Mouse (Mus musculus) liver, embryonic 11.5 days (tissue): ENCODE results near the gene Ttc39b. TPM values are rescaled to one million over a fixed set of nuclear protein-coding genes. Genes with fewer than 3 reads are reported as not detected.
A peak's percentile ranks its signal among the peaks of the same experiment; 100 is the strongest.

Source experiments
- ATAC-seq: fragments of 200-750 bp; cut with Nextera tagmentation; replicated peaks from 2 replicates; pipeline ENCODE4 v1.8.0; 2017; ENCODE audit warnings: moderate number of reproducible peaks, mild to moderate bottlenecking, moderate TSS enrichment, moderate library complexity; ENCODE audit not compliant: low FRiP score
- DNase-seq: peaks from one replicate; pipeline ENCODE4 v3.0.0-alpha.2; 2017; ENCODE audit warnings: low spot score
- H3K27ac ChIP-seq: fragments of 300-500 bp; sonication (generic); 2 replicates; pipeline ENCODE4 v1.5.1; 2014; ENCODE audit warnings: mild to moderate bottlenecking, low read depth, low read length, control low read depth
- H3K27me3 ChIP-seq: fragments of 300-500 bp; sonication (generic); replicated peaks from 2 replicates; pipeline ENCODE4 v1.6.1; 2014; ENCODE audit warnings: low read length, mixed read lengths; ENCODE audit not compliant: control insufficient read depth, insufficient read depth
- H3K36me3 ChIP-seq: fragments of 300-500 bp; sonication (generic); 2 replicates; pipeline ENCODE4 v1.6.1; 2014; ENCODE audit warnings: mild to moderate bottlenecking, low read length, moderate library complexity, mixed read lengths; ENCODE audit not compliant: control insufficient read depth, insufficient read depth
- H3K4me1 ChIP-seq: fragments of 300-500 bp; sonication (generic); replicated peaks from 2 replicates; pipeline ENCODE4 v1.6.1; 2014; ENCODE audit warnings: low read length, mixed read lengths; ENCODE audit not compliant: control insufficient read depth, insufficient read depth
- H3K4me2 ChIP-seq: fragments of 300-500 bp; sonication (generic); 2 replicates; pipeline ENCODE4 v1.6.1; 2014; ENCODE audit warnings: mild to moderate bottlenecking, control low read depth, moderate library complexity
- H3K4me3 ChIP-seq: fragments of 300-500 bp; sonication (generic); 2 replicates; pipeline ENCODE4 v1.5.1; 2014; ENCODE audit warnings: low read depth, low read length, control low read depth
- H3K9ac ChIP-seq: fragments of 300-500 bp; sonication (generic); 2 replicates; pipeline ENCODE4 v1.6.1; 2014; ENCODE audit warnings: low read depth, low read length, control low read depth
- H3K9me3 ChIP-seq: fragments of 300-500 bp; sonication (generic); 2 replicates; pipeline ENCODE4 v1.6.1; 2016; ENCODE audit warnings: low read length, inconsistent platforms, mixed read lengths; ENCODE audit not compliant: control insufficient read depth
- WGBS: fragments of 180-500 bp; shearing (Covaris S2); extraction: QIAGEN DNeasy Blood & Tissue Kit; methylation state at CpG from one replicate; pipeline ENCODE4 v1.1.7; 2014; 5-methylcytosine and 5-hydroxymethylcytosine counted together
- polyA plus RNA-seq: library from polyadenylated mRNA; unstranded; fragments of >200 nt; fragmentation: Nextera tagmentation; extraction: Ambion mirVana; gene quantifications from 2 replicates; pipeline ENCODE4 v1.2.1, GENCODE M21; 2014

The Ttc39b gene
- polyA plus RNA-seq, 1 experiment from 2014 or later: 5.1 TPM

DNA sequence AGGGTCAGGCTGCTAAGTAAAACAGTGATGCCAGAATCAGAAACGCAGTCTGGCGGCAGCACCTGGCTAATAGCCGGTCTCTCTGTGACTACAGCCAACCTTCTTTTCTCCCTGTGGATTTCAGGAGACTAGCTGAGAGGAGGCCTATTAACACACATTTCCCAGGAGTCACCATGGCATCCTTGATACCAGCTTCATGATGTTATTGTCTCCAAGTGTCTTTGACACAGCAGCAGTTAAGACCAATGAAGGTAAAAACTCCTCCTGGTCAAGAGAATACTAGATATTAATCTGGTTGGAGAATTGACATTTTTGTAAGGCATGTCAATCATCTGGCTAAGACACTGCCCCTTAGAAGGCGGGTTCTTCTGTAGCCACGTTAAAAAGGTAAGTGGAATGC lies 1.3 kb upstream of the Ttc39b start:
- Histone ChIP-seq H3K36me3 (no peaks in the 10 kb centered on the region), H3K27ac (no peak overlapping the region), H3K4me1 (peaks cover 7% of the 10 kb centered on the region; the same call in 1 of the 2 replicates), H3K27me3 (peaks cover 3% of the 10 kb centered on the region; the same call in 1 of the 2 replicates), H3K9ac (no peak overlapping the region), H3K9me3 (no peaks in the 10 kb centered on the region), H3K4me2 (no peak overlapping the region), H3K4me3 (no peak overlapping the region)
- DNase-seq: no peak
- no peak for ATAC-seq
- WGBS: 57% methylated on average over 5 of the region's 5 CpGs

DNA sequence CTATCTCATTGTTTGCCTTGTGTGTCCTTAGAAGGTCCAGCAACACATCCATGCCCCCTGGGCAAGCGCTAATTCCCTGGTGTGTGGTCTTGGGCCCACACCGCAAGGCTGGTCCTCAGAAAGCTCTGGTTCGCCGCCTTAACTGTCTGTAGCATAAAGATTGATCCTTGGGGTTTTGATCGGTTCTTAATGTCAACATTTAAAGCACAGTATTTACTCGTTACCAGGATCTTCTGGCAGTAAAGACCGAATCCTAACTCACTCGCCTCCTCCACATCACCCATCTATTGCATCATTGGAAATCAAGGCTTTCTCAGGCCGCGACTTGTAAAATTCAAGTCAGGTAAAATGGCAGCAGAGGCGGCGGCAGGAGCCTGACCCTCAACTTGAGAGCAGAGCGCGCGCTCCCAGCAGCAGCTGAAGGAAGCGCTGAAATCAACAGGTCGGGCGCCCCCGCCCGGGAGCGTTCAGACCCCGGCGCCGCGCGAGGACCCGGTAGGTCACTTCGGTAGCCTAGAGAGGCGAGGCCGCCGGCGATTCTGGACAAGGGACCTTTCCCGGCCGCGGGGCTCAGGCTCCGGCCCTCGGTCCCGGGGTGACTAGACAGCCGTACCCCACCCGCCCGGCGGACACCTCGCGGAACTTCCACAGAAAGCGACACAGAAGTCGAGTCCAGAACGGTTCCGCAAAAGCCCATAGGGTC lies 703 bp downstream of the Ttc39b start:
- DNase-seq (peak; percentile 76), ATAC-seq (peak; percentile 68)
- no peaks in the 10 kb centered on the region for H3K36me3 ChIP-seq
- no peak overlapping the region for H3K27ac ChIP-seq
- 3% methylated on average over 48 of the region's 48 CpGs for WGBS
- peak overlapping the region; percentile 80 for H3K4me3 ChIP-seq
- peak overlapping the region; percentile 98 for H3K4me2 ChIP-seq
- peak overlapping the region; percentile 66 for H3K9ac ChIP-seq
- H3K4me1 ChIP-seq: peaks cover 5% of the 10 kb centered on the region; the same call in 1 of the 2 replicates
- H3K27me3 ChIP-seq: peaks cover 3% of the 10 kb centered on the region; the same call in 1 of the 2 replicates
- no peaks in the 10 kb centered on the region for H3K9me3 ChIP-seq

DNA sequence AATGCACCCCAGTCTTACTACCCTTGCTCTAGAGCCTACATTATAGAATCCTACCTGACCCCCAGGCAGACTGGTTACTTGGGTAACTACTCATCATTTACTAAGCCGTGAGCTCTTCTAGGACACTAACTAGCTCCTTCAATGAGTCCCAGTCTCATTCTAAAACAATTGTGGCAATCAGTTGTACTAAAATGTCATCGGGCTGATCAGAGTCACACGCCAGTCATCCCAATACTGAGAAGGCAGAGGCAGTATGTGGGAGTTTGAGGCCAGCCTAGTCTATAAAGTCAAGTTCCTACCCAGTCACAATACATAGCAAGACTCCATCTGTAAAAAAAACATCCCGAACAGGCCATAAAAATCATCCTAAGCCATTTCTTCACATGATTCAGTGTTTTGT lies 4.3 kb downstream of the Ttc39b start:
- 87% methylated on average over 4 of the region's 4 CpGs for WGBS
- Histone ChIP-seq H3K4me2 (no peak overlapping the region), H3K9ac (no peak overlapping the region), H3K27ac (no peak overlapping the region), H3K36me3 (no peaks in the 10 kb centered on the region), H3K4me1 (peaks cover 12% of the 10 kb centered on the region; the same call in 1 of the 2 replicates), H3K27me3 (peaks cover 3% of the 10 kb centered on the region; the same call in 1 of the 2 replicates), H3K4me3 (no peak overlapping the region), H3K9me3 (no peaks in the 10 kb centered on the region)
- DNase-seq (no peak), ATAC-seq (no peak)

DNA sequence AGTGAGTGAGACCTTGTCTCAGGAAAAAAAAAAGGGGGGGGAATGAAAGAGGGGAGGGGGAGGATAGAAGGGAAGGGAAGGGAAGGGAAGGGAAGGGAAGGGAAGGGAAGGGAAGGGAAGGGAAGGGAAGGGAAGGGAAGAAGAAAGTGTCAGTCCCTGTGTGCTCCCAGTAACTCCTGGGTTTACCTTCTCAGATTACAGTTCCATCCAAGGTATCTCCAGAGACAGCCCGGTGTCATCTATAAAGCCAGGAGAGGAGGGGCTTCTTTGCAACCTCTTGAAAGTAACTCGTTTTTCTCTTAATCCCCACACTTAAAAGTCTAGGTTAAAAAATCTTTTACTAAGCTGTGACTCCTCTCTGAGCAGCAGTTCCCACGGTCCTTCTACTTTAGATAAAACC lies 5.3 kb downstream of the Ttc39b start:
- Histone ChIP-seq H3K27ac (no peak overlapping the region), H3K27me3 (peaks cover 3% of the 10 kb centered on the region; the same call in 1 of the 2 replicates)
- WGBS: 19% methylated on average over 3 of the region's 3 CpGs

DNA sequence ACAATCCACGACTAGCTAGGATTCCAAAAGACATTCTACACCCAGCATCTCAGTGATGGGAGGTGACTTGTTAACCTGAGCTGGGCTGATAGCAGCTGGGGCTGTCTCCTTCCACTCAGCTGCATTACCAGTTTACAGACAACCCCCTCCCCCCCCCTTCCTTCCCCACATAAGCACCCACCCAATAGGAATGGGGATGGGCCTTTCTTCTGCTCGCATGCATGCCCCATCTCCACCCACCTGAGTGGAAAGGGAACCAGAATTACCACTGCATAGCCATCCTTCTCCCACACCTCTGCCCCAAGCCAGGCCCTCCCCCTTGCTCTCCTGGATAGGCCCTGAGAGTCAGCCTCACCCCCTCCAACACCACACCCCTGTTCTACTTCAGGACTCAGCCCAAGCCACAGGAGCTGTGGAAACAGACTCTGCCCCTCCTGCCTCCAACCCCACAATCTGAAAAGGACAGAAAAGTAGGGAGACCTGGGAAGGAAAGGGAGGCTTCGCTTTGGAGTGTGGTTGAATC lies 6.2 kb downstream of the Ttc39b start:
- Histone ChIP-seq H3K9me3 (no peaks in the 10 kb centered on the region), H3K4me1 (0 out of 2 replicates have a peak, but pooled peaks cover 8% of the 10 kb centered on the region), H3K36me3 (no peaks in the 10 kb centered on the region), H3K4me3 (no peak overlapping the region), H3K9ac (no peak overlapping the region), H3K4me2 (no peak overlapping the region), H3K27ac (no peak overlapping the region), H3K27me3 (peaks cover 2% of the 10 kb centered on the region; the same call in 1 of the 2 replicates)
- ATAC-seq (no peak), DNase-seq (no peak)
- WGBS: 61% methylated on average over 3 of the region's 3 CpGs

More for the DNA sequence above, 5.3 kb downstream of the Ttc39b start:
- Histone ChIP-seq H3K4me3 (no peak overlapping the region), H3K9me3 (no peaks in the 10 kb centered on the region), H3K9ac (no peak overlapping the region), H3K36me3 (no peaks in the 10 kb centered on the region), H3K4me2 (no peak overlapping the region), H3K4me1 (peaks cover 12% of the 10 kb centered on the region; the same call in 1 of the 2 replicates)
- ATAC-seq: no peak
- no peak for DNase-seq

DNA sequence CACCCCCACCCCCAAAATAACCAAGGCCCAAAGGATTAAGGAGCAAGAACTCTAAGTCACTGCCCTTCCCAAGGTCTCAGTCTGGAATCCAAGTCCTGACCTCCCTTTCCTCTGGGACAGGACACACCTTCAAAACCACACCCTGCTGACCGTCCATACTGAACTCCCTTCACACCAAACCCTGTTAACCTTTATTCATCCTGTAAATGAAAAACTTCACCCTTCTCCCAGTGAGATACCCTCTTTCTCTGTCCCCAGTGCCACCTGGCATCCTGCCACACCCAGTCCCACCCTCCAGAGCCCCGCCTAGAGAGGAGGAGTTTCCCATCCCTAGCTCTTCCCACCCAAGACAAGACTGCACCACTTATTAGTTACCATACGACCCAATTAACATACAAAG lies 7.3 kb downstream of the Ttc39b start:
- Histone ChIP-seq H3K36me3 (no peaks in the 10 kb centered on the region), H3K27ac (no peak overlapping the region), H3K9ac (no peak overlapping the region), H3K27me3 (no peaks in the 10 kb centered on the region), H3K4me2 (no peak overlapping the region), H3K4me3 (no peak overlapping the region), H3K9me3 (no peaks in the 10 kb centered on the region), H3K4me1 (0 out of 2 replicates have a peak, but pooled peaks cover 8% of the 10 kb centered on the region)
- WGBS: 73% methylated on average over 3 of the region's 3 CpGs
- DNase-seq (no peak), ATAC-seq (no peak)

DNA sequence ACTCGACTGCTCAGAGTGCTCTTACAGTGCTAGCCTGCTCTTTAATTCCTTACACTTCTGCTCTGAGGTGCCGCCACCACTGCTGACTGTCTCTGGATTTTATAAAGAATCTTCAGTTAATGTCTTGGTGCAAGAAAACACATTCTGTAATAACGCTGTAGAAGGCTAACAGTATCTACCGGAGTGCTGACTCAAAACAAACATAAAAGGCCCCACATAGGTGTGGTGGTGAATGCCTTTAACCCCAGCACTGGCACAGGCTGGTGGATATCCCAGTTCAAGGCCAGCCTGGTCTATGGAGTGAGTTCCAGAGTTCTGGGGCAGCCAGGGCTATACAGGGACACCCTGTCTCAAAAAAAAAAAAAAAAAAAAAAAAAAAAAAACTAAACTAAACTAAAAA lies 8.1 kb downstream of the Ttc39b start:
- H3K4me1 ChIP-seq: 0 out of 2 replicates have a peak, but pooled peaks cover 8% of the 10 kb centered on the region
- no peak overlapping the region; the same call in 1 of the 2 replicates for H3K9ac ChIP-seq
- H3K9me3 ChIP-seq: no peaks in the 10 kb centered on the region
- DNase-seq (no peak), ATAC-seq (no peak)
- H3K27ac ChIP-seq: no peak overlapping the region
- peak overlapping the region; percentile 72 for H3K4me2 ChIP-seq
- 67% methylated on average over 4 of the region's 4 CpGs for WGBS
- H3K36me3 ChIP-seq: no peaks in the 10 kb centered on the region
- H3K27me3 ChIP-seq: no peaks in the 10 kb centered on the region
- H3K4me3 ChIP-seq: no peak overlapping the region

DNA sequence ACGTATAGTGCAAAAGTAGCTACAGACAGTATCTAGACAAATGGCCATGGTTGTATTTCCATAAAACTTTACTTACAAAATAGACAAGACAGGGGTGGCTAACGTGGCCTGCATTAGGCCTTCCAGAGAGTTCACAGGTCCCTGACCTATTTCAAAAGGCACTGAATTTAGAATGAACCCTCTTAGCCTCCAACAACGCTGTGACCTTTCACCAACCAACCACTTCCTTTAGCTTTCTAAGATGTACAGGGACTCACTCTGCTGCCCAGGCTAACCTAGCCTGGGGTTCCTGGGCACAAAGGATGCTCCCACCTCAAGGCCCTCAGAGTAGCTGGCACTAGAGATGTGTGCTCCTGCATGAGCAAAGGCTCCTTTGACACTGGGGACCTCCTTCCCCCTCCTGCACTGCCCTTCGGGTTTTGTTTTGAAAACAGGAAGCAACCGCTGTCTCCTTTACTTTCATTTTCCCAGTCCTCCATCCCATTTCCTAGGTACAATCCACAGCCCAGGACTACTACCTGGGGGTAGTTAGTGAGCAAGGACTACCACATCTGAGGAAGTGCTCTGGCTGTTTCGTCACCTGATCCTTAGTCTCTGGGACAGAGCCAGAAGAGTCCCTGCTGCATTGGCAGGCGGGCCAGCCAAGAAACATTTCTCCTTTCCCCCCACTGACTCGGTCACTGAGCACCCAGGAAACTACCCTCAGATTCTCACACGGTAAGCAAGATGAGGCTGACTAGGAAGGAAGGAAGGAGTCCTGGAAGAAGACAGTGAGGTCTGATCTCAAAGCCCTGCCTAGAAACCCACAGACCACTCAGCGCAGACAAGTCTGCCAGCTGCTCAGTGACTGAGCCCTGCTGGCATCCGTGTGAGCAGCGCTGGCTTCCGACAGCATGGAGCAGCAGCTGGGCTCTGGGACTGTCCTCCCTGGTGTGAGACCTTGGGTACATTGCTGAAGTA lies 8.9 kb downstream of the Ttc39b start:
- ATAC-seq (peak; percentile 60), DNase-seq (no peak)
- Histone ChIP-seq H3K27me3 (no peaks in the 10 kb centered on the region), H3K4me2 (peak overlapping the region; percentile 72), H3K9ac (peak overlapping the region; percentile 62), H3K9me3 (no peaks in the 10 kb centered on the region), H3K36me3 (no peaks in the 10 kb centered on the region), H3K27ac (peak overlapping the region; percentile 11), H3K4me3 (peak overlapping the region; percentile 45), H3K4me1 (0 out of 2 replicates have a peak, but pooled peaks cover 8% of the 10 kb centered on the region)
- 35% methylated on average over 13 of the region's 13 CpGs for WGBS
